Mouse (Mus musculus): Measurements from ENCODE around the gene Arhgap31.
"Not testable (repeated sequence)": the region's sequence is repeated elsewhere in the genome, so short reads cannot be mapped to it uniquely, and the experiment has no call there.

Arhgap31 gene

DNA sequence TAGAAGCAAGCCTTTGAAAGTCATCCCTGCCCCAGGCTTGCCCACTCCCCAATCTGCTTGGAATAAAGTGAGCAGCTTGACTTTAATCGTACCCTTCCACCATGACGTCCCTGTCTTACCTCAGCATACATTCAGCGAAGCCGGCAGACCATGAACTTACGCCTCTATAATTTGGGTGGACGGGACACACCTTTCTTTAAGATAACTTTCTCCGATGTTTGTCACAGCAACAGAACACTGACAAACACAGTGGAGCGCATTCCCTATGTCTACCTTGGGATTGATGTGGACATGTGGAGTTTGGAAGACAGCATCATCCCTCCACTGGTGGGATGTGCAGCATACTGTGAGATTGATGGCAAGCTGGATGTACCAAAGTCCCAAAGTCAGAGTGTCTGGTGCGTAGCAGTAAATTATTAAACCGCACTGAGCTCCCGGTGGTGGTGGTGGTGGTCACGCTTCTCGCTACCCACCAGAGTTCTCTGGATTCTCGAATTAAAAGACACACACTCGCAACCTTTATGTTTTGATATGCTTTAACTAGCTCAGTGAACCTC lies 15.6 kb upstream of the Arhgap31 start:
- DNase-seq (ENCODE audit: low read depth, low spot score) = no peak

- DNase-seq (ENCODE audit: low read depth, low spot score) = no peak
Measured at GRCm38 (mm10) chr16:38724974-38725373, 11.9 kb upstream of the Arhgap31 start.

- DNase-seq (ENCODE audit: low read depth, low spot score) = no peak
Measured at GRCm38 (mm10) chr16:38724256-38724655, 11.2 kb upstream of the Arhgap31 start.

- no peak for DNase-seq (ENCODE audit: low read depth, low spot score)
Measured at GRCm38 (mm10) chr16:38721377-38721776, 8.3 kb upstream of the Arhgap31 start.

- not testable (repeated sequence) for DNase-seq (ENCODE audit: low read depth, low spot score)
Measured at GRCm38 (mm10) chr16:38714259-38714526, 1.1 kb upstream of the Arhgap31 start.

GRCm38 (mm10) chr16:38713404-38714258 lies 557 bp upstream of the Arhgap31 start:
- DNase-seq (ENCODE audit: low read depth, low spot score) = no peak

DNA sequence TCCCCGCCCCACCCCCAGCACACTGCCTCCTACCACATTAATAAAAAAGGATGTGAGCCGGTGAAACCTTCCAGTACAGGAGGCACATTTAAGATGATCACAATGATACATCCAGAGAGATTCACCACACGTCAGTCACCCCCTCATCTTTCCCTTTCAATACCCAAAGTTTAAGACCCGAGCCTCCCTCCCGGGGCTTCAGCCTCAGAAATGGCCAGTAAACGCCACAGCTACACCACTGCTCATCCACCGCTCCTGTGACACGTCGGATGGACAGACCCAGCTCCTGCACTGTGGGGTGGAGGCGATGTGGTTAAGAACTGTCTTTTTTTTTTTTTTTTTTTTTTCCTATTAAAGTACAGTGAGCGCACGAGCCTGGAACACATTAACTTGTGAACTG lies 969 bp downstream of the Arhgap31 start:
- DNase-seq (ENCODE audit: low read depth, low spot score) = no peak

DNA sequence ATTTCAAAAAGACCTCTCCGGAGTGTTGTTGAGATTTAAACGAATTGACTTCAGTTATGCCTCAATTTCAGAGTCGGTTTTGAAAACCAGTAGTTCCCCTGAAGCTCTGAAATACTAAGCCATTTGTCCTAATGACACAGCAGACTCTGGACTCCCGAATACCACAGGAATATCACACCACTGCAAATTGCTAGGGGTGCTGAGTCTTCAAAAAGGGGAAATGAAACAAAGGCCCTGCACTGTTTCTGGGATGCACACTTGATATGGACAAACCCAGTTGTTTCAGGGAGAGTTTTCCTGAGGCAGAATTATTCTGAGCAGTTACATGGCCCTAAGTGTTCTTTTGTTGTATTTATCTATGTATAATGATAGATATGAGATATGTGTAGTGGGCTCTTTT lies 1.8 kb downstream of the Arhgap31 start:
- DNase-seq (ENCODE audit: low read depth, low spot score) = no peak

DNA sequence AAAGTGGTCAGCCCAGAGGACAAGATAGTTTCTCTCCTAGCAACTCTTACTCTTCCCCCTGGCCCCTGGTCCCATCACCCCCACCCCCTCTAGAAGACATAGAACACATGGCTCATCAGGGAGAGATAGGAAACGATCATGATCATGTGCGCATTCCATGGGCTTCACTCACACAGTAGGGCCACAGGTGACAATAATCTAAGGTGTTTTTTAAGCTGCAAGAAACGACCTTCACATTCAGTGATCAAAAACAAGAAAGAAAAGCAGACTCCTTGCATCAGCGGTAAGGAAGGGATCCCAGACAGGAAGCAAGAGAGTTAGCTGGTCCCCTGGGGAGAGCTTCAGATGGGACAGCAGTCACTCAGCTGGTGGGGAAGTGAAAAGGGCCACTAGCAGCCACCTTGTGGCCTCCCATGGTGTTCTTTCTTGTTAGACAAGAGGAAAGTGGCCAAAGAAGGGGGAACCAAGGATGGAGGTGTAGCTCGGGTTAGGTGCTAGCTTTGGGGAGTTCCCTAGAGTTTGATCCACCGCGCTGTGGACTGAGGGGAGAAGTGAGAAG lies 4.0 kb downstream of the Arhgap31 start:
- no peak for DNase-seq (ENCODE audit: low read depth, low spot score)

DNA sequence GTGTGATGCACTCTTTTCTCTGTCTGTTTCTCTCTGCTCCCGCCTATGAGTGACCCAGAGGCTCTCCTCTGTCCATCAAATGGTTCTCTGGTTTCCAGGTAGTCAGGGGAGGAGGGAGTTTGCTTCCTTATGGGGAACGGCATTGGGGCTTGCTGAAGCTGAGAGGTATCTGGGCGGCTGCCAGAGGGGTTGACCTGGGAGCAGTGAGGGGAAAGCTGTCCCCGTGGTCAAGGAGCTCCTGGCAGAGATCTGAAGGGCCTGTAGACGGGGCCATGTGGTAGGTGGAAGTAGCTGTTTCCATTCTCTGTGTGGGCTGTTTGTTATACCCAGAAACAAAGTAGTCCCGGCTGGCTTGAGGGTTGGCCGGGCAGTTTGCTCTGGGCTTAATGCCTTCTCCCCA lies 6.3 kb downstream of the Arhgap31 start:
- no peak for DNase-seq (ENCODE audit: low read depth, low spot score)

- DNase-seq (ENCODE audit: low read depth, low spot score) = peak; percentile 69
Measured at GRCm38 (mm10) chr16:38705531-38706281, 7.4 kb downstream of the Arhgap31 start.

DNA sequence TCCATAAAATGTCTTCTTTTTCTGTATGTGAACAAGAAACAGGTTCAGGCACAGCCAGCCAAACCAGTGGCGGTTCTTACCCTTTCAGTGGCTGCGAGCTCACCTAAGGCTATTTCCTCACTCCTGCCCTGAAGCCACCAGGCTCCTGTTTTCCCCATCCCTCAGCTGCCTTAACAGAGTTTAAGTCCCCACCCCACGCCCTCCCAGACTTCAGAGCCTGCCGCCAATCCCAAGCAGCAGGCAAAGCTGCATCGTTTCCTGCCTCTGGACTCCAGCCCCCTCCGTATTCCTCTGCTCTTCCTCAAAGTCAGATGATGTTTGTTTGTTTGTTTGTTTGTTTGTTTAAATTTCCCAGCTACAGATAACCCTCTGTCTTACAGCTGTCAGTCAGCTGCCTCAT lies 9.6 kb downstream of the Arhgap31 start:
- DNase-seq (ENCODE audit: low read depth, low spot score) = no peak

GRCm38 (mm10) chr16:38702316-38702715 lies 10.8 kb downstream of the Arhgap31 start:
- no peak for DNase-seq (ENCODE audit: low read depth, low spot score)

- DNase-seq (ENCODE audit: low read depth, low spot score) = no peak
Measured at GRCm38 (mm10) chr16:38701492-38702185, 11.4 kb downstream of the Arhgap31 start.

GRCm38 (mm10) chr16:38700392-38701162 lies 12.5 kb downstream of the Arhgap31 start:
- DNase-seq (ENCODE audit: low read depth, low spot score) = no peak

- DNase-seq (ENCODE audit: low read depth, low spot score) = no peak
Measured at GRCm38 (mm10) chr16:38697611-38698010, 15.5 kb downstream of the Arhgap31 start.

- no peak for DNase-seq (ENCODE audit: low read depth, low spot score)
Measured at GRCm38 (mm10) chr16:38695557-38695956, 17.5 kb downstream of the Arhgap31 start.

GRCm38 (mm10) chr16:38694906-38695540 lies 18.1 kb downstream of the Arhgap31 start:
- DNase-seq (ENCODE audit: low read depth, low spot score) = no peak

DNA sequence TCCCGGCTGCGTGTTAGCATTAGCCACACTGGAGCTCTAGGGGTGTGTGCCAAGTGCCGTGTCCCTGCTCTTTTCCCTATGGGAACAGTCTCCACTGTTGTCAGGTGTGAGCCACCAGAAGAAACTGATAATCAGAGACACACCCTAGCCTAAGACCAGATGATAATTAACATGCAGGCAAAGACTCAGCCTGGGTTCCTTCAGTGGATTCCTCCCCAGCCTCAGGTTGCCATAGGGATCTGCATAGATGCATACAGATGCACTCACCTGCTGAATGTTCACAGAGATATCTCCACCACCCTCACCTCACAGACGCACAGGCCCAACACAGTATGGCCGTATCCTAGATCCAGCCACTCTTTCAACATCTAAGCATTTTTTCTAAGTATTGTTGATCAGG lies 22.6 kb downstream of the Arhgap31 start:
- DNase-seq (ENCODE audit: low read depth, low spot score) = no peak

DNA sequence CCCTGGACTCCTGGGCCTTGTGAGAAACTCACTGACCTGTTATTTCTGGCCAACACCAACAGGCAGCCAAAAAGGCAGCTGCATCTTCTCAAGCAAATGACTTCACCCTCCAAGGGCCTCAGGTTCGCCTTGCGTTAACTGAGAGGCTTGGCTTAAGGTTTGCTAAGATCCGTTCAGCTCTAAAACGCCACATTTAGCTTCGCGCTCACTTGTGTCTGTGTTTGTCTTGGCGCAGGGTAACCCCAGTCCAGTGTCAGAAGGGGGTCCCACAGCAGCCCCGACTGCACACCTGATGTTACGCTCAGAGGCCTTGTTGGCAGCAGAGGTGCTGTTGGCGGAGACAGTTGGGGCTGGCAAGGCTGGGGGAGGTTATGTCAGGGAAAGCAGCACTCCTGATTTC lies 23.3 kb downstream of the Arhgap31 start:
- DNase-seq (ENCODE audit: low read depth, low spot score) = no peak

Data from brain, adult 2 months (tissue).